ENCODE assay signal across 20 mouse cellular contexts in genomic region chr12:71912262-71912661, GRCm38 (mm10).
DNase-seq lines count a peak whose midpoint lies in the region; ATAC-seq and TF ChIP-seq lines count a peak whose summit lies in the region.
"Had no signal": no experiment of that assay in that cellular context is flagged by ENCODE, and none has a peak within 500 bp of the region (broad histone marks: within the 10 kb centered on the region; RNA-seq: fewer than 3 reads in every experiment).

No protein-coding gene starts in this region.

- TF ChIP-seq POLR2A in heart, adult 2 months (IDR thresholded peaks at IDR 0.05; ENCODE audit: insufficient read depth, low read depth, low read length) = no peak

- intact Hi-C loops in heart, adult 2 months (cut with DNase I) = no loop called here

- DNase-seq in heart, adult 2 months = no peak
- no peak for DNase-seq in kidney, adult 11 months
- no peak for DNase-seq in lung, postnatal 25 days (ENCODE audit: low spot score)
- no peak for DNase-seq in c-Kit-positive CD71-positive TER-119-positive erythroid progenitor cells, embryonic 14.5 days (ENCODE audit: low spot score)
- DNase-seq: adrenal gland, postnatal 14 days; cerebellum, adult 11-12 months; cerebellum, postnatal 14 days; gastrocnemius, postnatal 10 days; layer of hippocampus, postnatal 36 days; lung, postnatal 14 days; right cerebral cortex, postnatal 4 days had no signal

- H3K4me3 ChIP-seq in heart, embryonic 13.5 days = no peak overlapping the region
- no peak overlapping the region for H3K4me3 ChIP-seq in heart, adult 2 months
- H3K4me3 ChIP-seq in kidney, embryonic 15.5 days (replicated peaks) = no peak overlapping the region
- no peak overlapping the region for H3K4me3 ChIP-seq in lung, embryonic 15.5 days
- H3K4me3 ChIP-seq: embryonic facial prominence, embryonic 15.5 days; hindbrain, embryonic 12.5 days; limb, embryonic 15.5 days; midbrain, embryonic 10.5 days had no signal

- no peak for TF ChIP-seq CTCF in heart, adult 2 months (IDR thresholded peaks at IDR 0.05)

- H3K4me1 ChIP-seq in heart, embryonic 13.5 days = peaks cover 66% of the 10 kb centered on the region
- peaks cover 11% of the 10 kb centered on the region for H3K4me1 ChIP-seq in heart, adult 2 months (ENCODE audit: control insufficient read depth, insufficient read depth, low read length)
- H3K4me1 ChIP-seq in kidney, embryonic 15.5 days = peaks cover 30% of the 10 kb centered on the region
- peaks cover 13% of the 10 kb centered on the region; the same call in 1 of the 2 replicates for H3K4me1 ChIP-seq in lung, embryonic 15.5 days

- no peak overlapping the region for H3K4me2 ChIP-seq in heart, embryonic 13.5 days
- peak overlapping the region; percentile 14; the same call in 1 of the 2 replicates for H3K4me2 ChIP-seq in kidney, embryonic 15.5 days
- no peak overlapping the region for H3K4me2 ChIP-seq in lung, embryonic 15.5 days
- H3K4me2 ChIP-seq: embryonic facial prominence, embryonic 15.5 days; hindbrain, embryonic 12.5 days; limb, embryonic 15.5 days had no signal

- no peaks in the 10 kb centered on the region for H3K27me3 ChIP-seq in heart, embryonic 13.5 days (replicated peaks)
- H3K27me3 ChIP-seq in heart, adult 2 months (ENCODE audit: control insufficient read depth, insufficient read depth, low read length) = no peaks in the 10 kb centered on the region
- no peaks in the 10 kb centered on the region for H3K27me3 ChIP-seq in kidney, embryonic 15.5 days
- no peaks in the 10 kb centered on the region for H3K27me3 ChIP-seq in lung, embryonic 15.5 days
- H3K27me3 ChIP-seq: CH12.LX; embryonic facial prominence, embryonic 15.5 days; hindbrain, embryonic 12.5 days; limb, embryonic 15.5 days had no signal

- TF ChIP-seq EP300 in heart, adult 2 months (IDR thresholded peaks at IDR 0.05; ENCODE audit: insufficient read depth, low read depth, low read length) = no peak

- peaks cover 2% of the 10 kb centered on the region; the same call in 1 of the 2 replicates for H3K79me2 ChIP-seq in heart, adult 2 months (replicated peaks; ENCODE audit: control insufficient read depth, insufficient read depth, low read length)

- WGBS in heart, embryonic 13.5 days = 81% methylated on average over 1 of the region's 1 CpGs
- WGBS in heart, adult 2 months = 72% methylated on average over 1 of the region's 1 CpGs
- 61% methylated on average over 1 of the region's 1 CpGs for WGBS in kidney, embryonic 15.5 days
- WGBS in lung, embryonic 15.5 days = 50% methylated on average over 1 of the region's 1 CpGs

- no peak for ATAC-seq in heart, embryonic 13.5 days (ENCODE audit: extremely low read depth, insufficient number of reproducible peaks, low FRiP score, low TSS enrichment)
- no peak; the same call in 1 of the 2 replicates for ATAC-seq in kidney, embryonic 15.5 days (replicated peaks; ENCODE audit: low FRiP score)
- ATAC-seq in lung, embryonic 15.5 days (ENCODE audit: borderline replicate concordance, extremely low read depth, low FRiP score, low TSS enrichment) = no peak
- 0 out of 2 replicates have a peak, but pooled peaks have one; percentile 11 for ATAC-seq in common myeloid progenitor, adult 5-6 weeks (replicated peaks; ENCODE audit: low read depth, poor library complexity, severe bottlenecking)

- H3K9me3 ChIP-seq in heart, embryonic 13.5 days = no peaks in the 10 kb centered on the region
- H3K9me3 ChIP-seq in kidney, embryonic 15.5 days (replicated peaks) = no peaks in the 10 kb centered on the region
- H3K9me3 ChIP-seq in lung, embryonic 15.5 days = no peaks in the 10 kb centered on the region
- H3K9me3 ChIP-seq: embryonic facial prominence, embryonic 15.5 days; hindbrain, embryonic 12.5 days; limb, embryonic 15.5 days; midbrain, embryonic 10.5 days had no signal

- no peak overlapping the region for H3K27ac ChIP-seq in heart, embryonic 13.5 days (replicated peaks)
- no peak overlapping the region for H3K27ac ChIP-seq in heart, adult 2 months
- peak overlapping the region; percentile 49 for H3K27ac ChIP-seq in kidney, embryonic 15.5 days
- H3K27ac ChIP-seq in lung, embryonic 15.5 days = peak overlapping the region; percentile 48
- H3K27ac ChIP-seq: embryonic facial prominence, embryonic 15.5 days; hindbrain, embryonic 12.5 days; limb, embryonic 15.5 days; midbrain, embryonic 10.5 days had no signal

- peaks cover 25% of the 10 kb centered on the region for H3K36me3 ChIP-seq in heart, embryonic 13.5 days
- peaks cover 18% of the 10 kb centered on the region for H3K36me3 ChIP-seq in heart, adult 2 months (ENCODE audit: control insufficient read depth, insufficient read depth, low read length)
- peaks cover 17% of the 10 kb centered on the region for H3K36me3 ChIP-seq in kidney, embryonic 15.5 days
- H3K36me3 ChIP-seq in lung, embryonic 15.5 days = peaks cover 12% of the 10 kb centered on the region

- 0 out of 2 replicates have a peak overlapping the region, but pooled peaks have one; percentile 12 for H3K9ac ChIP-seq in heart, embryonic 13.5 days
- H3K9ac ChIP-seq in heart, adult 2 months (ENCODE audit: low read depth, low read length) = no peak overlapping the region
- H3K9ac ChIP-seq in kidney, embryonic 15.5 days = no peak overlapping the region
- H3K9ac ChIP-seq in lung, embryonic 15.5 days = no peak overlapping the region
- H3K9ac ChIP-seq: embryonic facial prominence, embryonic 15.5 days; hindbrain, embryonic 12.5 days; limb, embryonic 15.5 days had no signal

Comparison
In these comparisons a context has a peak if more than half of its experiments do, and no peak if none do; other contexts are left out.
1. H3K27ac ChIP-seq: peak in kidney, embryonic 15.5 days (single experiment) and lung, embryonic 15.5 days (single experiment); none in heart, embryonic 13.5 days (single experiment) and heart, adult 2 months (single experiment).